Mouse (Mus musculus): ENCODE data around the gene Drosha.

DNA sequence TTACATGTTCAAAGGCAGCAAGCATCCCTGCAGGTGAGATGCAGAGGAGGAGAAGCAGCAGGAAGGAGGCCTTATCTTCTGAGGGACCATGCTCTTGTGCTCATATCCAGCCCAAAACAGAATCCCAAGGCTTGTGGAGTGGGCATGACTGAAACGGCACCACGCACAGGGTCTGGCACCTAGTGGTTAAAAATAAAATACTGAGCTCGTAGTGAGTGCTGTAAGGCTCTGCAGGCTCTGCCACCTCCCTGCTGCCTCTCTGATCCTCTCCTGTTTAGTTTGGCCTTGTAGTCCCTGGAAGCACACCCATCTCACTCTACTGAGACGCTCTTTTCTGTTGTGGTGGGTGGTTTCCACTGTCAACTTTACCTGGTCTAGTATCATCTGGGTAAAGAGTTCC is 52.3 kb downstream of the Drosha start:
- TF ChIP-seq FLI1 (IDR thresholded peaks at IDR 0.05; ENCODE audit: low read length) (no peak), GATA1 (IDR thresholded peaks at IDR 0.05; ENCODE audit: borderline replicate concordance, low read length) (no peak)
